Mouse (Mus musculus) adrenal gland, postnatal 4 days (tissue): ENCODE results near the gene D830030K20Rik. TPM values are rescaled to one million over a fixed set of nuclear protein-coding genes. Genes with fewer than 3 reads are reported as not detected.
"Not testable (repeated sequence)": the region's sequence is repeated elsewhere in the genome, so short reads cannot be mapped to it uniquely, and the experiment has no call there.

Source experiments
- DNase-seq, 2 experiments: peaks; one replicate each; pipeline ENCODE4 v3.0.0; 2021 to 2022; ENCODE audit warnings: low spot score in 2 of 2, mixed read lengths in 2 of 2
- long read RNA-seq, 2 experiments: library from polyadenylated mRNA; stranded (forward); transcript quantifications; one replicate each; pipeline ENCODE4 v2.0.0; 2021
- total RNA-seq, 2 experiments: library from RNA; stranded (reverse); gene quantifications; 2 replicates each; pipeline ENCODE4 v1.2.3; 2021

D830030K20Rik gene
- total RNA-seq: 1 to 10 TPM; 1.1 to 1.6 TPM
- long read RNA-seq, experiment 1, partial matches to known transcripts: 0 of 1 reads
- long read RNA-seq, experiment 1, other reads (novel, unspliced or antisense): 0 of 1 reads
- long read RNA-seq, experiment 2, partial matches to known transcripts: 0 of 3 reads
- long read RNA-seq, experiment 2, other reads (novel, unspliced or antisense): 1 of 3 reads

DNA sequence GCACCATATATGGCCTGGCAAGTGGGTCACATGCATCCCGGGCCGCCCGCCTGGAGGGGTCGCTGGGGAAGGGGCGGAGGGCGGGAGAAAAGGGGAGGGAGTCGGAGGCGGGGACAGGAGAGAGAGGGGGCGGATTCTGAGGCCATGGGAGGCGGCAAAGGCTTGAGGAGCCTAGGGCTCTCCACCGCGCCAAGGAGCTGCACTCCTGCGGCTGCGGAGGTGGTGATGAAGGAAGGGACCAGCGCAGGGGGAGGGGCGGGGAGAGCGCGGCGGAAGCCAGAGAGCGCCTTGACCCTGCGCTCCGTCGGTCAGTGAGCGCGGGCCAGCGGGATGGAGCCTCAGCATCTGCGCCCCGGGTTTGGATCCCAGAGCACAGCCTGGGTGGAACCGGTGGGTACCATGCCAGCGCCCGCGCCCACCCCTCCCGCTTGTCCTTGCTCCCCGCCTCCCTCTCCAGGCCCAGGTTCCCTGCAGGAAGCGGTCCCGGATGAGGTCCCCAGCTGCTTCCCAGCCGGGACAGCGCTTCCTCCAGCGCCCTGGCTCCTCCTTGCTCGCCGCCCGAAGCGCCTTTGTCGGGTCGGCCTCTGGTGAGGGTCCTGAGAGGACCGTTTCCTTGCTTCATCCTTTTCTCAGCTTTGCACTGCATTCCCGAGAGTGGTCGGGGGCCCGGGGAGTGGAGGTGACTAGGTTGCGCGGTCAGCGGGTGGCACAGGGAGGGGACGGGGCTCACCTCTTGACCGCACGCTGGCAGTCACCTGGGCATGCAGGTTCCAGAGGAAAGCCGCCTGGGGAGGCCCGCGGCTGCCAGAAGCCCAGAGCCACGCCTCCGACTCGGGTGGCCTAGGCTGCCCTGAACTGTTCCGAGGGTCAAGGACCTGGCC is at the start of gene D830030K20Rik:
TSS of gene D830030K20Rik (plus strand) at position 217 of the 881 bp plus-strand sequence.
- not testable (repeated sequence) for DNase-seq

DNA sequence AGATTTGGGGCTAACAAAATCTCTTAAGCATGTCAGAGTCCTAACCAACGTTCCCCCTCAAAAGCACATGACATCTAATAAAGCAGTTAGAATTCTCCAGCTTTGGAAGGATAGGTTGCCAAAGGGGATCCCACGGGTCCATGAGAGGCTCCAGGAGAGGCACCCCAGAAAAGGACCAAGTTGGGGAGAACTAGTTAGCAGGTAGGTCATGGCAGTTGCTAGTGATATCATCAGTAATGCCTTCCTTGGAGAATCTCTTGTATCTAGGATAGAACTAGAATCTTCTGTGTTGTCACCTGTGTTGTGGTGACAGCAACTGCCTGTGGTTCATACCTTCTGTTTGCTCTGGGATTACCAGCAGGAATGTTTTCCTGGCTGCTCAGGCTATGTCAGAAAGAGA is 20.3 kb upstream of the D830030K20Rik start, which contains the start of gene Gm5795:
TSS of gene Gm5795 (plus strand) at position 301 of the 400 bp plus-strand sequence.
- not testable (repeated sequence) for DNase-seq

- not testable (repeated sequence) for DNase-seq
Measured at GRCm38 (mm10) chr14:3209367-3209766, 1.1 kb downstream of the D830030K20Rik start.

DNA sequence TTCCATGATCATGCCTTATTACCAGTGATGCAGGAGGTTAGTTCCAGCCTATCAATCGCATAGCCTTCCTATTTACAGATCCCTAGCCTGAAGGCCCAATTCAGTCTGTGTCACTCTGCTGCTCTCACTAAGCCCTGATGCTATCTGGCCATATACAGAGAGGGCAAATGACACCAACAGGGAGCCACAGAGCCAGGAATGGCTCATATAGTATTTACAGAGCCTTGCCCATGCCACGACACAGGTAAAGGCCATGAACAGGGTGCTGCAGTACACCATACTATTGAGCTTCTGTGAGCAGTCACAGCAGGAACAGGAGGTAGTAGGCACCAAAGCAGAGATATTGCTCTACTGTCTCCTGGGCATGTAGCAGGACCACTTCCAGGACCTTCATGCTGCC is 54.2 kb downstream of the D830030K20Rik start:
- DNase-seq: peak in 1 of 2 experiments; percentile 1

Other genes starting within 250 kb of the D830030K20Rik start
- gene Gm2888, start 178.5 kb upstream of the D830030K20Rik start, total RNA-seq: not detected
- gene Gm2897, start 159.2 kb upstream of the D830030K20Rik start, total RNA-seq: under 1 TPM; 0.59 to 0.99 TPM
- not detected for gene Gm10340, start 74.5 kb upstream of the D830030K20Rik start, total RNA-seq
- not detected for gene Gm5795, start 20.2 kb upstream of the D830030K20Rik start, total RNA-seq
- gene Gm2956, start 124.1 kb downstream of the D830030K20Rik start, total RNA-seq: not detected
- not detected for gene Gm10413, start 186.6 kb downstream of the D830030K20Rik start, total RNA-seq
- 1 to 10 TPM in 1 of 2 experiments, under 1 TPM in 1; 0.70 to 1.1 TPM for gene Gm10409, start 204.1 kb downstream of the D830030K20Rik start, total RNA-seq
- gene Gm3005, start 219.6 kb downstream of the D830030K20Rik start, total RNA-seq: not detected
- gene Gm10408, start 240.9 kb downstream of the D830030K20Rik start, total RNA-seq: not detected